In genomic region chr9:32443817-32444216, GRCm38 (mm10) we compare ENCODE assay signal across 10 mouse cellular contexts.
DNase-seq lines count a peak whose midpoint lies in the region; ATAC-seq and TF ChIP-seq lines count a peak whose summit lies in the region.
"Had no signal": no experiment of that assay in that cellular context is flagged by ENCODE, and none has a peak within 500 bp of the region (broad histone marks: within the 10 kb centered on the region; RNA-seq: fewer than 3 reads in every experiment).

No protein-coding gene starts in this region.

- DNase-seq in lung, embryonic 14.5 days, result peak; percentile 65
- no peak for DNase-seq in lung, postnatal 25 days (ENCODE audit: low spot score)
- DNase-seq in embryo, embryonic 9.5 days (ENCODE audit: extremely low spot score), result peak; percentile 10
- peak; percentile 34 to 61 for DNase-seq in heart, adult 9 months (ENCODE audit: low spot score in 2 of 2)
- DNase-seq in left cerebral cortex, adult 2 months (ENCODE audit: extremely low spot score in 1 of 2, low spot score in 2 of 2), result no peak
- DNase-seq: liver, embryonic 13.5 days; thymus, postnatal 4 days had no signal

- H3K36me3 ChIP-seq in lung, embryonic 14.5 days (ENCODE audit: insufficient read depth), result 0 out of 2 replicates have a peak, but pooled peaks cover 7% of the 10 kb centered on the region
- H3K36me3 ChIP-seq in limb, embryonic 13.5 days, result peaks cover 36% of the 10 kb centered on the region
- H3K36me3 ChIP-seq in intestine, embryonic 15.5 days, result no peaks in the 10 kb centered on the region
- H3K36me3 ChIP-seq: liver, embryonic 13.5 days had no signal

- peaks cover 3% of the 10 kb centered on the region; the same call in 1 of the 2 replicates for H3K9me3 ChIP-seq in lung, embryonic 14.5 days (ENCODE audit: low read depth, low read length)
- H3K9me3 ChIP-seq in limb, embryonic 13.5 days, result no peaks in the 10 kb centered on the region
- H3K9me3 ChIP-seq in intestine, embryonic 15.5 days, result no peaks in the 10 kb centered on the region
- H3K9me3 ChIP-seq: liver, embryonic 13.5 days had no signal

- H3K4me1 ChIP-seq in lung, embryonic 14.5 days (ENCODE audit: insufficient read depth), result no peaks in the 10 kb centered on the region
- peaks cover 24% of the 10 kb centered on the region for H3K4me1 ChIP-seq in limb, embryonic 13.5 days
- no peaks in the 10 kb centered on the region for H3K4me1 ChIP-seq in intestine, embryonic 15.5 days (replicated peaks)
- H3K4me1 ChIP-seq: liver, embryonic 13.5 days had no signal

- no peak overlapping the region for H3K4me2 ChIP-seq in lung, embryonic 14.5 days
- no peak overlapping the region for H3K4me2 ChIP-seq in limb, embryonic 13.5 days (replicated peaks)
- no peak overlapping the region for H3K4me2 ChIP-seq in intestine, embryonic 15.5 days (replicated peaks)
- H3K4me2 ChIP-seq: liver, embryonic 13.5 days had no signal

- WGBS in lung, embryonic 14.5 days, result 30% methylated on average over 6 of the region's 6 CpGs
- WGBS in limb, embryonic 13.5 days, result 25% methylated on average over 6 of the region's 6 CpGs
- 62% methylated on average over 6 of the region's 6 CpGs for WGBS in intestine, embryonic 15.5 days

- H3K27me3 ChIP-seq in lung, embryonic 14.5 days (ENCODE audit: insufficient read depth, low read length), result no peaks in the 10 kb centered on the region
- no peaks in the 10 kb centered on the region for H3K27me3 ChIP-seq in limb, embryonic 13.5 days
- H3K27me3 ChIP-seq in intestine, embryonic 15.5 days (replicated peaks), result no peaks in the 10 kb centered on the region
- H3K27me3 ChIP-seq: liver, embryonic 13.5 days had no signal

- peak overlapping the region; percentile 51 for H3K27ac ChIP-seq in lung, embryonic 14.5 days (ENCODE audit: low read depth)
- H3K27ac ChIP-seq in limb, embryonic 13.5 days, result peak overlapping the region; percentile 88
- H3K27ac ChIP-seq in left cerebral cortex, adult 2 months, result no peak overlapping the region
- no peak overlapping the region for H3K27ac ChIP-seq in intestine, embryonic 15.5 days
- H3K27ac ChIP-seq: liver, embryonic 13.5 days had no signal

- intact Hi-C loops in left cerebral cortex, adult 2 months (cut with DNase I), result no loop called here

- no peak overlapping the region for H3K9ac ChIP-seq in lung, embryonic 14.5 days
- no peak overlapping the region for H3K9ac ChIP-seq in limb, embryonic 13.5 days
- no peak overlapping the region for H3K9ac ChIP-seq in intestine, embryonic 15.5 days
- H3K9ac ChIP-seq: liver, embryonic 13.5 days had no signal

- TF ChIP-seq CTCF in lung, embryonic 14.5 days (IDR thresholded peaks at IDR 0.05; ENCODE audit: low read depth), result no peak
- TF ChIP-seq CTCF in left cerebral cortex, adult 2 months (IDR thresholded peaks at IDR 0.05), result no peak

- no peak for ATAC-seq in lung, embryonic 14.5 days (ENCODE audit: insufficient read depth)
- ATAC-seq in limb, embryonic 13.5 days (ENCODE audit: low FRiP score, low read depth), result peak; percentile 82
- ATAC-seq in frontal cortex, adult (ENCODE audit: low TSS enrichment), result no peak
- no peak for ATAC-seq in intestine, embryonic 15.5 days

- H3K4me3 ChIP-seq in lung, embryonic 14.5 days (ENCODE audit: low read depth, low read length), result no peak overlapping the region
- no peak overlapping the region for H3K4me3 ChIP-seq in limb, embryonic 13.5 days
- H3K4me3 ChIP-seq in left cerebral cortex, adult 2 months, result no peak overlapping the region
- no peak overlapping the region for H3K4me3 ChIP-seq in intestine, embryonic 15.5 days (replicated peaks)
- H3K4me3 ChIP-seq: liver, embryonic 13.5 days had no signal

Comparison
In these comparisons a context has a peak if more than half of its experiments do, and no peak if none do; other contexts are left out.
1. DNase-seq: peak in lung, embryonic 14.5 days (single experiment), embryo, embryonic 9.5 days (single experiment) and heart, adult 9 months (2 of 2); none in lung, postnatal 25 days (single experiment) and left cerebral cortex, adult 2 months (0 of 2).
2. H3K27ac ChIP-seq: peak in lung, embryonic 14.5 days (single experiment) and limb, embryonic 13.5 days (single experiment); none in left cerebral cortex, adult 2 months (single experiment) and intestine, embryonic 15.5 days (single experiment).